Mouse (Mus musculus) kidney, postnatal 14 days (tissue): ENCODE measurements around the gene Trappc11.

Source experiments
- DNase-seq: peaks from one replicate; pipeline ENCODE4 v3.0.0; 2022; ENCODE audit warnings: mixed read lengths

Gene Trappc11

DNA sequence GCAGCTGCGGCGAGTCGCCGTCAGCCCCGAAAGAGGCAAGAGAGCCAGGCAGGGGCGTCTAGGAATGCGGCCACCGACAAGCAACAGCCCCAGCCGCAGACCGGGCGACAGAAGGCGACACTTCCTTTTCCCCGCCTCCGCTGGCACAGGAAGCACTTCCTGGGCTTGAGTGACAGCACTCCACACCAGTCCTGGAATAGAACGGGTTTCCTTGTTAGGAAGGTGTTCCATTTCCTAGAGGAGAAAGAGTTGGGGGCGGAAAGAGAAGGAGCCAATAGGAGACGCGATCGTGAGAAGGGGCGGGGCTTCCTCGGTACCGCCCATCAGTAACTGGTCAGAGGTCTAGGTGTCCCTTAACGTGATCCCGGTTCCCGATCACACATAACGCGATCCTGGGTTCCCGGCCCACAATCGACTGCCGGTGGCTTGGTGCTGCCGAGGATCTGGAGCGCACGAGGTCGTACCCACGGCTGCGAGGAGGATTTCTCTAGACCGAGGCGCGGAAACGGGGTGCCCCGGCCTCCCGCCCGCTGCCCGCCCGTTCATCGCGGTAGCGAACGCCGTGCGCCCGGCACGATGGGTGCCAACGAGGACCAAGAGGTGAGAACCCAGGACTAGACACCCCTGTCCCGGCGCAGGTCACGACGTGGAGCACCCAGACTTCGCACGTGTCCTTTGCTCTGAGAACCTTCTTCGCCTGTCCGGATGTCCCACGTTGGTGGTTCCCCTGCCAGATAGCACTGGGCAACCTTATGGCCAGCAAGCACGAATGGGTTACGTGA is at the start of gene Trappc11, which contains the start of gene Rwdd4a:
Gene Trappc11, minus strand, starts transcription at position 127 of the 782 bp plus-strand sequence.
Gene Rwdd4a, plus strand, starts transcription at position 321 of the 782 bp plus-strand sequence.
- peak; percentile 98 for DNase-seq

- no peak for DNase-seq
Measured at GRCm38 (mm10) chr8:47581454-47581853, 48.2 kb upstream of the Trappc11 start.

DNA sequence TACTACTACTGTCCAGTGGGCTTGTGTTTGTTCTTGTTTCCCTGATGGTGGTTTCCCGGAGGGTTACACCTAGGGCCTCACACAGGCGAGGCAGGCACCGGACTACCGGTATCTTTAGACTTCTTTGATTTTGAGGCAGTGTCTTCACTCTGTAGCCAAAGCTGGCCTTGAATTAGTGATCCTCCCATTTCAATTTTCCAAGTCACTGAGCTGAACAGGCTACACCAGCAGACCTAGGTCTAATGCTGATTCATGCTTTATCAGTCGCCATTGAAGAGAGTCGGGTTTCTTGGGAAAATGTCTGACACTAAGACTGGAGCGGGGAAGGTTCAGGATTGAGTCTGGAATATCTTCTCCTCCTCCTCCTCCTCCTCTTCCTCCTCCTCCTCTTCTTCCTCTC is 40.2 kb upstream of the Trappc11 start:
- no peak for DNase-seq

DNA sequence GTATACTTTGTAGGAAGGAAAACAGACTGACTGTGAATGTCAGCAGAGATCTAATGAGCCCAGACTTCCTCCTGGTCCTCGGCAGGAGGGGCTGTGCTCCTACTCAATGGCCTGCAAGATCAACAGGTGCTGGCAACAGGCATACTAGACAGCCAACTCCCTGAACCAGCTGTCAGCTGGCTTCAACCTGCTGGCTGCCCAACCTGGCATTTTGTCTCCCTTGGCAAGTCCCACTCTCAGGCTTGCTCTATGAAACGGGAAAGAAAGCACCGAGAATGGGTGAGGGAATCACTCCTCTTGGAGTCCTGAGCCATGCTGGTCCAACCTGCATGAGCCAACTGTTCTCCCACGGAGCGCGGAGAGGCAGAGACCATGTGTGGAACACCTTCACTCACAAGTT is 36.9 kb upstream of the Trappc11 start:
- DNase-seq: no peak

DNA sequence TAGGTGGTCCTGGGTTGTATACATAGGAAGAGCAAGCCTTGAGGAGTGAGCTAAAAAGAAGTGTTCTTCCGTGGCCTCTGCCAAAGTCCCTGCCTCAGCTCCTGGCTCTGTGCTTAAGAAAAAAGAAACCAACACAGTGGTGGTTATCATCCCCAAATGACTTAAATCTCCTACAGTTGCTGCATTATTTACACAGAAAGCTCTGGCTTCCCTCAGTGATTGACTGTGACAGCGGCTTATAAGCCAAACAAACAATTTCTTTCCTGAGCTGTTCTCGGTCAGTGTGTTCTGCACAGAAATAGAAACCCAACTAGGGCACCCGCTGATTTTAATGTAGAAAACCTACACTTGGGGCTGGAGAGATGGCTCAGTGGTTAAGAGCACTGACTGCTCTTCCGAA is 34.8 kb upstream of the Trappc11 start:
- no peak for DNase-seq

DNA sequence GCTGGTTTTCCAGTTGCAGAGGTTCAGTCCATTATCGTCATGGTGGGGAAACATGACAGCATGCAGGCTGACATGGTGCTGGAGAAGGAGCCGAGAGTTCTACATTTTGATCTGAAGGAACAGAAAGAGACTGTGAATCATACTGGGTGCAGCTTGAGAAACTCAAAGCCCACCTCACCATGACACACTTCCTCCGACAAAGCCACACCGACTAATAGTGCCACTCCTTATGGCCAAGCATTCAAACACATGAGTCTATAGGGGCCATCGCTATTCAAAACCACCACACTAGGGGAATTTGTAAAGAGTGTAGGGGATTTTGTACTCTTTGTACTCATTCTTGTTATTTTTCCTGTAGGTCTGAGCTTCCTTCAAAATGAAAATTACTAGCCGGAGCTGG is 33.3 kb upstream of the Trappc11 start:
- DNase-seq: no peak

- DNase-seq: no peak
Measured at GRCm38 (mm10) chr8:47560801-47561200, 27.5 kb upstream of the Trappc11 start.

- no peak for DNase-seq
Measured at GRCm38 (mm10) chr8:47558274-47558673, 25.0 kb upstream of the Trappc11 start.

- peak; percentile 6 for DNase-seq
Measured at GRCm38 (mm10) chr8:47556446-47556845, 23.2 kb upstream of the Trappc11 start.

DNA sequence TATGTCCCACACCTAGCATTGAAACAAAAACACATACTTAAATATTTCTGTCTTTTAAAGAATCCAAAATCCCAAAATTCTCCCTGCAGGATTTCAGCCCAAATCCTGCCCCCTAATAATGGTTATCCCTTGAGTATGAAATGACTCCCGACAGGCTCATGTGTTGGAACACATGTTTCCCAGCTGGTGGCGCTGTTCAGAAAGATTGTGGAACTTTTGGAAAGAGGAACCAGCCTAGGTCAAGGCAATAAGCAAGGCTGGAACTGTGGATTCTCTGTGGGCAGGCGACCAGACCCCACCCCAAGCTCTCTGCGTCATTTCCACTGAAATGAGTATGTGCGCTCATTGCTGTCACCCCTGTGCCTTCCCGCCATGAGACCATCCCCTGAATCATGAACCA is 20.3 kb upstream of the Trappc11 start:
- no peak for DNase-seq

DNA sequence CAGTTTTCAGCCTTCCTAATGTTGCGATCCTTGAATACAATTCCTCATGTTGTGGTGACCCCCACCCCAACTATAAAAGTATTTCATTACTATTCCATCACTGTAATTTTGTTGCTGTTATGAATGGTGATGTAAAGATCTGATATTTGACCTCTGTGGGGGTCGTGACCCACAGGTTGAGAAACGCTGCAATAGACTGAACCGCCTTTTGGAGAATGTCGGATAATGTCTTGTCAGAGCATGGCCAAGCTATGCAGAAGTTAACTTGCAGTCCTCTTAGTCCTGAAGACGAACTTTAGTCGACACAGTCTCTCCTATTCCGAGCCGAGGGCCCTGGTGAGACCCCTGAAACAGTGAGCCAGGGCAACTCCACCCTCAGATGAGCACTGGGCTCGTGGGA is 13.8 kb upstream of the Trappc11 start:
- no peak for DNase-seq

GRCm38 (mm10) chr8:47544094-47544493 is 10.8 kb upstream of the Trappc11 start:
- no peak for DNase-seq

DNA sequence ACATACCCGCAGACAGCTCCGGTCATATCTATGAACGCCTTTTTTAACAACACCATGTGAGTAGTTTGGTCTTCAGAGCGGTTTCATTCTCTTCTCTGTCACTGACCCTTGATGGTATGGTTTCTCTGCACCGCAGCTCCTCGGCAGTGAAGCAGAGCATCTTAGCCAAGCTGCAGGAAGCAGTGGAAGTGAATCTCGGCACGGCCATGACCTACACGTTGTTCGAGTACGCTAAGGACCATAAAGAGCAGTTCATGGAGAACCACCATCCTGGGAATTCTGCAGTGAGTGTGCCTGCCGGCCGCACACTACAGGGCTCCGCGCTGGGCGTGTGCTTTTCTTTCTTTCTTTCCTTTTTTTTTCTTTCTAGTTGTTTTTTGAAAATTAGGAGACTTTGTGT is 9.5 kb upstream of the Trappc11 start:
- DNase-seq: no peak

DNA sequence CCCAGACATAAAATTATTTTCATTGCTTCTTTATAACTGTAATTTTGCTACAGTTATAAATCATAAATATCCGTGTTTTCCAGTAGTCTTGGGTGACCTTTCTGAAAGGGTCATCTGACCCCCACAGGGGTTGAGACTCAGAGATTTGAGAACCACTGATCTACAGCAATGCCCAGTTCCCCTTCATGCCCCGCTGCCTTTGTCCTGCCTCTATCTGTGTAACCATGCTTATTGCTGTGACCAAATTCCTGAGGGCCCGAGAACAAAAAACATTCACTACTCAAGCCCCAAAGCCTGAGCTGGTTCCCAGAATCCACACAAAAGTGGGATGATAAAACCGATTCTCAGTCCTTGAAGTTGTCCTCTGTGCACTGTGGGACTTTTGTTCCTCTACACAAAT is 5.1 kb upstream of the Trappc11 start:
- DNase-seq: peak; percentile 27

- no peak for DNase-seq
Measured at GRCm38 (mm10) chr8:47528094-47528493, 5.2 kb downstream of the Trappc11 start.

- DNase-seq: no peak
Measured at GRCm38 (mm10) chr8:47513601-47514000, 19.7 kb downstream of the Trappc11 start.

- DNase-seq: no peak
Measured at GRCm38 (mm10) chr8:47510930-47511329, 22.3 kb downstream of the Trappc11 start.

- no peak for DNase-seq
Measured at GRCm38 (mm10) chr8:47505431-47505830, 27.8 kb downstream of the Trappc11 start.

DNA sequence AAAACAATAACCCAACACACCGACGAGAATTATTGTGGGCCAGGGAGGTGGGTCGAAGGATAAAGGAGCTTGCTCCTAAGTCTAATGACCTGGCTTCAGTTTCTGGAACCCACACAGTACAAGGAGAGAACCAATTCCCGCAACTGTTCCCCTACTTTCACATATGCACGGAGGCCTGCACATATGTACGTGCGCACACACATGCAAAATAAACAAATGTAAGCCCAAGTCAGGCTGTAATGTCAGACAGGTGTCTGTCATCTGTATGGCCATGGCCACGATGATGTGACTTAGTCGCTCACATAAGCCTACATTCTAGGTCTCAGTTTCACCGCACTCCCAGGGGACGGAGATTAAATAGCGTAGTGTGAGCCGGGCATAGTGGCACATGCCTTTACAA is 30.7 kb downstream of the Trappc11 start:
- DNase-seq: no peak

- DNase-seq: no peak
Measured at GRCm38 (mm10) chr8:47501994-47502393, 31.3 kb downstream of the Trappc11 start.

DNA sequence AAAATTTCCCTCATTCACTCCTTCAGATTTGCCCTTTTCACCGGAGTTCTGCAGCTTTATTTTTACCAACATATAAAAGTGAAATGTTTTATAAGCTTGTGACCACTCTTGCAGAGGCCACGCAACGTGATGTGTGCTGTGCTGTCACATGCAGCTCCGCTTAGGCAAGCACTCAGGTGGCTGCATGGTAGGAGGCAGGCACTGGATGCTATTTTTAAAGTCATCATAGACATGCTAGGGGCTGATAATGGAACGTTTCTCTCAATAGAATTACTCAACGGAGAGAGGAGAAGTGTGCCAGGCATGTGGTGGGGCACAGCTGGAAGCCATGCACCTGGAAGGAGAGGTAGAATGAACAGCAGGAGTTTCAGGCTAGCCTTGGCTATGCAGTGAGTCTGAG is 37.8 kb downstream of the Trappc11 start:
- DNase-seq: no peak

GRCm38 (mm10) chr8:47494602-47495153 is 38.6 kb downstream of the Trappc11 start:
- DNase-seq: peak; percentile 12

DNA sequence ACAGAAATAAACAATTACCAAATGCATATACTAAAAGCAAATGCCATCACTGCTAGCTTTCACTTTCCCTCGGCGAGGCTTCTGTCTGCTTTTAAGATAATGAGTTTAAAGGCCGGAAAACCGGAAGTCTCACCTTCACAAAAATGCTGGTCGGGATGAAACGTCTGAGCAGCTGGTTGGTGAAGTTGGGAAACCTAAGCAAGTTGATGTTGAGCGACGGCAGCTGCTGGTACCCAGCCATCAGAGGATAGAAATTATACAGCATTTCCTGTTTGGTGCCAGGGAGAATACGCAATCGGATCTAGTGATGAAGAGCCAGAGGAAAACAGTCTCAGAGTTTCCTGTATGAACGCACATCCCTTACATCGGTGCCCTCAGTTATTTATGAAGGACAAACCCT is 40.2 kb downstream of the Trappc11 start:
- DNase-seq: no peak

- no peak for DNase-seq
Measured at GRCm38 (mm10) chr8:47487231-47487630, 46.0 kb downstream of the Trappc11 start.
